Mouse (Mus musculus) small intestine, adult 10 weeks (tissue): ENCODE measurements around the gene Sufu. TPM values are rescaled to one million over a fixed set of nuclear protein-coding genes. Genes with fewer than 3 reads are reported as not detected.

ENCODE experiments used
- polyA plus RNA-seq: library from polyadenylated mRNA; stranded (reverse); fragments of 350-450 nt; fragmentation: Illumina TruSeq; extraction: RNeasy Lipid Tissue Mini Kit (QIAGEN cat#74804); gene quantifications from one replicate; pipeline ENCODE4 v1.2.3, GENCODE M21; 2014; ENCODE audit warnings: low replicate concordance

The Sufu gene
- polyA plus RNA-seq: 1.6 TPM

DNA sequence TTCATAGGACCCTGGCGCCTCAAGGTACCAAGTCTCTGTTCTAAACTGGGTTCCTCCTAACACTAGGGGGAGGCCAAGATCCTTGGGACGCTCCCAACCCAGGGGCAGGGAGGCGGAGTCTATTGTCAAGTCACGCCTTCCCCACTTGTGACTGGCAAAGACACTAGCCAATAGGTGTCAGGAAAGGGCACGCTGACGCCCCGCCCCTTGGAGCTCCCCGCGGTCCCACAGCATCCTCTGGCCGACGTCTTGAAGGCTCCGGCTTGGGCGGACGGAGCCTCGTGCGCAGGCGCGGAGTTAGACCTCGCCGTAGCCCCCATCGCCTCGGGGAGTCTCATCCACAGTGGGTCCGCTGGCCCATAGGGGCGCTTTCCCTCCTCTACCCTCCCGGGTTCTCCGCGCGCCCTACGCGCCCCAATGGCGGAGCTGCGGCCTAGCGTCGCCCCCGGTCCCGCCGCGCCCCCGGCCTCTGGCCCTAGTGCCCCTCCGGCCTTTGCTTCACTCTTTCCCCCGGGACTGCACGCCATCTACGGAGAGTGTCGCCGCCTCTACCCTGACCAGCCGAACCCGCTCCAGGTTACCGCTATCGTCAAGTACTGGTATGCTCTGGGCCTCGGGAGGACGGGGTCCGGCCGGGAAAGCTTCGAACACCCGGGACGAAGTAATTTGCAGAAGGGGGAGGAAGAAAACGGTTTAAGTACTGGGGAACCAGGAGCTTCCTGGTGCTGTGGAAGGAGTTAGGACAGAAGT is at the start of gene Sufu:
Gene Sufu (plus strand): TSS at position 211 of the 750 bp plus-strand sequence.

DNA sequence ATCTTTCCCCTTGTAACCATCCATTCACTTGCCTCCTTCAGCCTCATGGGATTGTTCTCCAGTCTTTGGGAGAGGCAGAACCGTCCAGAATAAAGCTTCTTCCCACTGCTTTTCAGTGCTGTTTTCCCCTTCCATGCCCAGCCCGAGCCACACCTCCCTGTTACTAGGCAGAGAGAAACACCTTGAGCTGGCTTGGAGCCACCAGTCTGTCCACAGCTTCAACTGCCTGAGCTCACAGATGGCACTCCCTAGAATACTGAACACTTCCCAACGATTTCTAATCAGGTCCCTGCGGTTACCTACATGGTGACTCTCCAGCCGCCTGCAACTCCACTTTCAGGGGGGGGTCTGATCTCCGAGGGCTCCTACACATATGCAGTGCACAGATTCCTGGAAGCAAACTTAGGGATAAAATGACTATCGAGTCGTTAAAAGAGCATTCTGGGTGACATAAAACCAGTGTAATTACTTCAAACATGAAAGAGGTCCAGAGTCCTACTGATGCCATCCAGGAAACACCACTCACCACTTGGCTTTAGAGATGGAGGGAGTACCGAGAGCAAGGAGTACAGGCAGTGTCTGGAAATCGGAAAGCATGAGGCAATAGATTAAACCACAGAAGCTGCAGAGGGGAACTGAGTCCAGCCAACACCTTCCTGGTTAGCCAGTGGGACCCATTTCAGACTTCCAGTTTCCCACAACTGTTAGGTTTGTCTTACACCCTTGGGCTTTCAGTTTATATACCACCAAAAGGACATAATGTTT is 46.3 kb upstream of the Sufu start, which contains the start of gene 2310034G01Rik:
Gene 2310034G01Rik (minus strand): TSS at position 135 of the 765 bp plus-strand sequence.

DNA sequence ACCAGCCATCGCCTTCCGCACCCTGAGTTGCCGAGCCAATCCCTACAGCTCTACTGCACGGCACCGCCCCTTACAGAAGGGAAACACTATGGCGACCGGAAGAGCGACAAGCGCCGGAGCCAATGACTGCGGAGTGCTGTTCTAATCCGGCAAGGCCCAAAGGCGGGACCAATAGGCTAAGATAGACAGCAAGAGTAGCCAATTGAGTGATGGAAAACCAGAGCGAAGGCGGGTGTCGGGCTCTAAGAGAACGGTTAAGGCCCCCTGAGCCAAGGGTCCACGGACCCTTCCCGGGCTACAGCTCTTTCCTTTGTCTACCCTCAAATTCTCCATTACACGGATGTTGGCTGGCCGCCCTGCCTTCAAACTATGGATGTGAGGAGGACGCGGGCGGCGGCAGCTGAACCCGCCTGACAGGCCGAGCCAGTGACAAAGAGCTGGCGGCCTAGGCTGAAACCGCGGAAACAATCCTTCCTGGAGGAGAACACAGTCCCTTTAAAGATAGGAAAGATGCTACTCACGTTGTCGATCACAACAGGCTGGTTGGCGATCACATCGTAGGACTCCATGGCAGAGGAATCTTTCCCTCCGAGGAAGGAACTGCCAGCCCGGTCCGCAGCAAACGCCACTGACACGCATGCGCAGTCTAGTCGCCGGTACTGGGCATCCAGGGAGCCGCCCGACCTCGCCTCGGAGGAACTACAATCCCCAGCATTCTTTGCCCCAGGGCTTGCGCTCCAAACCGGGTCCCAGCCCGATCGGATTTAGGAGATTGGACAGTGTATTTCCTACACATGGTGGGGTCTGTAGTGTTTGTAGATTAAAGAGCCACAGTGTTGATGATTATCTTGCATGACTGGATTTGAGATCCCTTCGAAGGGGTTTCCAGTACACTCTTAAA is 1.3 kb upstream of the Sufu start, which contains the start of gene Actr1a:
Gene Actr1a (minus strand): TSS at position 640 of the 901 bp plus-strand sequence.

DNA sequence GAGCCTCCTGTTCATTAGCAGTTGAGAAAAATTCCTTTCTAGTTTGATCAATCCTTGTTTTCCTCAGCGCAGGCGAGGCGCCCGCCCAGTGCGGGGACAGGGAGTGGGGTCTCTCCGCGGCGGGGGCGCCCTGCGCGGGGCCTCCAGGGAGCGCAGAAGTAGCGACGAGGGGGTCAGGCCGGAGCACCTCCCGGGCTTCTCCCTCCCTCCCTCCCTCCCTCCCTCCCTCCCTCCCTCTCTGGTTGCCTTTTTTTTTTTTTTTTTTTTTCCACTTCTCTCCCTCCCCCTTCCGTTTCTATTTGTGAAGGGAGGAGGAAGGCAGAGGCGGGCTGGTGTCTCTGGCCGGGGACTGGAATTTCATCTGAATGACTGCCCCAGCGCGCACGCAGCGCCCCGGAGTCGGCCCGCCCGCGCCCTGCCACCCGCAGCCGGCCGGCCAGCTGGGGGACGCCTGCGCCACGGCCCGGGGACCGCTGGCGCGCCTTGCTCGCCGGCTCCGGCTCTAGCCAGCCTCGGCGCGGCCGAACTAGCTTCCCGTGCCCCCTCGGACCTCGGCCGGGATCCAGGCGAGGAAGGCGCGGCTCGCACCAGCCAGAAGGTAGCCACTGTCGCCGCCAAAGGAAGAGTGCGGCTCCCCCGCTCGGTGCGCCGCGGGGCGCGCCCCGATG is 104.8 kb downstream of the Sufu start, which contains the start of gene Trim8:
Gene Trim8 (plus strand): TSS at position 302 of the 668 bp plus-strand sequence.

Other genes with a start within 250 kb of the Sufu start
- not detected for gene Pitx3, start 248.6 kb upstream of the Sufu start, polyA plus RNA-seq
- 26.1 TPM for gene Gbf1, start 244.4 kb upstream of the Sufu start, polyA plus RNA-seq
- gene Nfkb2, start 92.6 kb upstream of the Sufu start, polyA plus RNA-seq: 0.26 TPM
- 0.37 TPM for gene Psd, start 69.7 kb upstream of the Sufu start, polyA plus RNA-seq
- not detected for gene Fbxl15, start 68.7 kb upstream of the Sufu start, polyA plus RNA-seq
- not detected for gene Cuedc2, start 58.2 kb upstream of the Sufu start, polyA plus RNA-seq
- 0.19 TPM for gene Mfsd13a, start 55.8 kb upstream of the Sufu start, polyA plus RNA-seq
- 1.2 TPM for gene 2310034G01Rik, start 46.6 kb upstream of the Sufu start, polyA plus RNA-seq
- 41.6 TPM for gene Actr1a, start 1.1 kb upstream of the Sufu start, polyA plus RNA-seq
- gene Trim8, start 104.8 kb downstream of the Sufu start, polyA plus RNA-seq: 2.9 TPM
- gene Arl3, start 176.3 kb downstream of the Sufu start, polyA plus RNA-seq: 16.4 TPM
- gene Sfxn2, start 176.5 kb downstream of the Sufu start, polyA plus RNA-seq: 4.2 TPM
- gene Wbp1l, start 202.2 kb downstream of the Sufu start, polyA plus RNA-seq: 3.0 TPM